Mouse (Mus musculus) MEL (cell line): Measurements from ENCODE around the gene Tspan11. TPM values are rescaled to one million over a fixed set of nuclear protein-coding genes. Genes with fewer than 3 reads are reported as not detected.

Experiments used
- DNase-seq: peaks from one replicate; pipeline ENCODE4 v3.0.0; 2011; ENCODE audit warnings: low read depth, low spot score
- H3K27ac ChIP-seq: 2 replicates; pipeline ENCODE4 v1.5.1; 2012; ENCODE audit warnings: low read depth, mild to moderate bottlenecking, control low read depth, low read length, moderate library complexity; ENCODE audit not compliant: control insufficient read depth
- H3K27me3 ChIP-seq, 2 experiments: fragments of 150-350 bp in 1 of 2; sonication (generic) in 1 of 2; 2 replicates each; pipeline ENCODE4 v1.6.1; 2012; ENCODE audit warnings: low read length in 2 of 2, mild to moderate bottlenecking in 2 of 2, improper control_type of control experiment in 1 of 2, moderate library complexity in 1 of 2; ENCODE audit not compliant: insufficient read depth in 2 of 2, control insufficient read depth in 1 of 2
- H3K36me3 ChIP-seq, 2 experiments: 2 replicates each; pipeline ENCODE4 v1.6.1; 2012 to 2014; ENCODE audit warnings: low read length in 2 of 2, improper control_type of control experiment in 1 of 2, inconsistent platforms in 1 of 2, mild to moderate bottlenecking in 1 of 2; ENCODE audit not compliant: insufficient read depth in 2 of 2, control insufficient read depth in 1 of 2
- H3K4me1 ChIP-seq, 2 experiments: fragments of 150-350 bp in 1 of 2; sonication (generic) in 1 of 2; 2 replicates each; pipeline ENCODE4 v1.6.1; 2012; ENCODE audit warnings: low read length in 2 of 2, improper control_type of control experiment in 1 of 2, mild to moderate bottlenecking in 1 of 2; ENCODE audit not compliant: insufficient read depth in 2 of 2, control insufficient read depth in 1 of 2
- H3K4me3 ChIP-seq, 2 experiments: fragments of 150-350 bp in 1 of 2; sonication (generic) in 1 of 2; 2 replicates each; pipeline ENCODE4 v1.5.1; 2012; ENCODE audit warnings: low read depth in 2 of 2, low read length in 2 of 2, mild to moderate bottlenecking in 2 of 2, moderate library complexity in 2 of 2, control low read depth in 1 of 2, improper control_type of control experiment in 1 of 2; ENCODE audit not compliant: control insufficient read depth in 1 of 2, insufficient read depth in 1 of 2
- H3K79me2 ChIP-seq: 2 replicates; pipeline ENCODE4 v1.6.1; 2012; ENCODE audit warnings: mild to moderate bottlenecking, low read length, moderate library complexity; ENCODE audit not compliant: control insufficient read depth, poor library complexity, insufficient read depth
- H3K9ac ChIP-seq: 2 replicates; pipeline ENCODE4 v1.6.1; 2012; ENCODE audit warnings: low read depth, mild to moderate bottlenecking, control low read depth, low read length, moderate library complexity; ENCODE audit not compliant: control insufficient read depth, poor library complexity, severe bottlenecking
- H3K9me3 ChIP-seq: fragments of 150-350 bp; sonication (generic); replicated peaks from 2 replicates; pipeline ENCODE4 v1.6.1; 2012; ENCODE audit warnings: mild to moderate bottlenecking, low read length, improper control_type of control experiment, moderate library complexity; ENCODE audit not compliant: insufficient read depth
- CHD2 ChIP-seq: IDR thresholded peaks from 2 replicates; pipeline ENCODE4 v1.6.1; 2011; ENCODE audit warnings: low read length, improper control_type of control experiment
- E2F4 ChIP-seq: IDR thresholded peaks from 2 replicates; pipeline ENCODE4 v1.6.1; 2011; ENCODE audit warnings: low read depth, low read length, improper control_type of control experiment, borderline replicate concordance
- EP300 ChIP-seq, 2 experiments: IDR thresholded peaks; 2 replicates each; pipeline ENCODE4 v1.6.1; 2011; ENCODE audit warnings: improper control_type of control experiment in 2 of 2, low read length in 2 of 2, low read depth in 1 of 2, mild to moderate bottlenecking in 1 of 2
- ETS1 ChIP-seq: IDR thresholded peaks from 2 replicates; pipeline ENCODE4 v1.6.1; 2012; ENCODE audit warnings: low read depth, mild to moderate bottlenecking, inconsistent platforms, low read length, improper control_type of control experiment, moderate library complexity
- GABPA ChIP-seq: IDR thresholded peaks from 2 replicates; pipeline ENCODE4 v1.6.1; 2012; ENCODE audit warnings: low read depth, mild to moderate bottlenecking, inconsistent platforms, low read length, improper control_type of control experiment, moderate library complexity
- GATA1 ChIP-seq: IDR thresholded peaks from 2 replicates; pipeline ENCODE4 v1.6.1; 2011; ENCODE audit warnings: low read depth, low read length, improper control_type of control experiment
- HCFC1 ChIP-seq: IDR thresholded peaks from 2 replicates; pipeline ENCODE4 v1.6.1; 2012; ENCODE audit warnings: low read depth, mild to moderate bottlenecking, inconsistent platforms, low read length, improper control_type of control experiment, moderate library complexity
- JUND ChIP-seq: IDR thresholded peaks from 2 replicates; pipeline ENCODE4 v1.6.1; 2011; ENCODE audit warnings: low read depth, mild to moderate bottlenecking, improper control_type of control experiment, low read length
- MAFK ChIP-seq: IDR thresholded peaks from 2 replicates; pipeline ENCODE4 v1.6.1; 2011; ENCODE audit warnings: low read depth, mild to moderate bottlenecking, low read length, improper control_type of control experiment, borderline replicate concordance
- MAX ChIP-seq: IDR thresholded peaks from 2 replicates; pipeline ENCODE4 v1.6.1; 2011; ENCODE audit warnings: low read length, improper control_type of control experiment
- MAZ ChIP-seq: IDR thresholded peaks from 2 replicates; pipeline ENCODE4 v1.6.1; 2012; ENCODE audit warnings: low read depth, mild to moderate bottlenecking, inconsistent platforms, low read length, improper control_type of control experiment
- MXI1 ChIP-seq: IDR thresholded peaks from 2 replicates; pipeline ENCODE4 v1.6.1; 2011; ENCODE audit warnings: mild to moderate bottlenecking, low read depth, low read length, improper control_type of control experiment
- MYB ChIP-seq: IDR thresholded peaks from 2 replicates; pipeline ENCODE4 v1.6.1; 2011; ENCODE audit warnings: mild to moderate bottlenecking, low read depth, low read length, improper control_type of control experiment
- MYC ChIP-seq: IDR thresholded peaks from 2 replicates; pipeline ENCODE4 v1.6.1; 2011; ENCODE audit warnings: low read depth, mild to moderate bottlenecking, low read length, improper control_type of control experiment, moderate library complexity
- NELFE ChIP-seq: IDR thresholded peaks from 2 replicates; pipeline ENCODE4 v1.6.1; 2011; ENCODE audit warnings: low read depth, low read length, improper control_type of control experiment
- NRF1 ChIP-seq: IDR thresholded peaks from 2 replicates; pipeline ENCODE4 v1.6.1; 2014; ENCODE audit warnings: low read depth, mild to moderate bottlenecking, inconsistent platforms, low read length, improper control_type of control experiment, moderate library complexity; ENCODE audit not compliant: poor library complexity, insufficient read depth, severe bottlenecking
- POLR2A ChIP-seq, 2 experiments: IDR thresholded peaks; 2 replicates each; pipeline ENCODE4 v1.6.1; 2011 to 2012; ENCODE audit warnings: low read length in 2 of 2, mild to moderate bottlenecking in 2 of 2, control low read depth in 1 of 2, improper control_type of control experiment in 1 of 2, low read depth in 1 of 2, moderate library complexity in 1 of 2; ENCODE audit not compliant: control insufficient read depth in 1 of 2, insufficient read depth in 1 of 2, poor library complexity in 1 of 2
- POLR2AphosphoS2 ChIP-seq: IDR thresholded peaks from 2 replicates; pipeline ENCODE4 v1.6.1; 2011; ENCODE audit warnings: low read length, improper control_type of control experiment
- POLR2AphosphoS5 ChIP-seq: IDR thresholded peaks from 2 replicates; pipeline ENCODE4 v1.6.1; 2012; ENCODE audit warnings: low read depth, borderline replicate concordance, mild to moderate bottlenecking, inconsistent platforms, low read length, moderate library complexity, mixed read lengths
- RCOR1 ChIP-seq: IDR thresholded peaks from 2 replicates; pipeline ENCODE4 v1.6.1; 2012; ENCODE audit warnings: low read depth, mild to moderate bottlenecking, inconsistent platforms, low read length, improper control_type of control experiment
- TAL1 ChIP-seq: IDR thresholded peaks from 2 replicates; pipeline ENCODE4 v1.6.1; 2012; ENCODE audit warnings: mild to moderate bottlenecking, inconsistent platforms, low read length, moderate library complexity, mixed read lengths
- TCF12 ChIP-seq: IDR thresholded peaks from 2 replicates; pipeline ENCODE4 v1.6.1; 2014; ENCODE audit warnings: low read depth, mild to moderate bottlenecking, inconsistent platforms, low read length, improper control_type of control experiment, moderate library complexity
- UBTF ChIP-seq: IDR thresholded peaks from 2 replicates; pipeline ENCODE4 v1.6.1; 2012; ENCODE audit warnings: low read depth, mild to moderate bottlenecking, inconsistent platforms, low read length, improper control_type of control experiment, moderate library complexity, borderline replicate concordance; ENCODE audit not compliant: insufficient read depth
- USF1 ChIP-seq: IDR thresholded peaks from 2 replicates; pipeline ENCODE4 v1.6.1; 2014; ENCODE audit warnings: low read depth, mild to moderate bottlenecking, inconsistent platforms, low read length, improper control_type of control experiment, moderate library complexity
- ZKSCAN1 ChIP-seq: IDR thresholded peaks from 2 replicates; pipeline ENCODE4 v1.6.1; 2012; ENCODE audit warnings: low read depth, mild to moderate bottlenecking, inconsistent platforms, low read length, improper control_type of control experiment, moderate library complexity
- ZNF384 ChIP-seq: IDR thresholded peaks from 2 replicates; pipeline ENCODE4 v1.6.1; 2012; ENCODE audit warnings: low read depth, mild to moderate bottlenecking, inconsistent platforms, low read length, improper control_type of control experiment
- polyA plus RNA-seq, 2 experiments: library from polyadenylated mRNA; stranded (reverse) in 1 of 2; unstranded in 1 of 2; fragments of >175 nt in 1 of 2; fragments of >200 nt in 1 of 2; gene quantifications; 2 replicates each; pipeline versions ENCODE4 v1.2.1 to v1.2.4; 2012; ENCODE audit warnings: low replicate concordance in 2 of 2, low read depth in 1 of 2; ENCODE audit not compliant: insufficient read length in 2 of 2, insufficient read depth in 1 of 2, missing spikeins in 1 of 2
- total RNA-seq: library from RNA; depleted of rRNA; stranded (reverse); fragments of 300-350 nt; gene quantifications from 2 replicates; pipeline ENCODE4 v1.2.3, GENCODE M21; 2012

Tspan11 gene
- total and polyA plus RNA-seq, 3 experiments = not detected

GRCm38 (mm10) chr6:127911687-127912086 lies 24.3 kb downstream of the Tspan11 start:
- Histone ChIP-seq H3K27me3 (no peaks in the 10 kb centered on the region), H3K36me3 (no peaks in the 10 kb centered on the region), H3K9me3 (no peaks in the 10 kb centered on the region), H3K79me2 (no peaks in the 10 kb centered on the region), H3K4me3 (no peak overlapping the region), H3K4me1 (no peaks in the 10 kb centered on the region), H3K27ac (no peak overlapping the region), H3K9ac (no peak overlapping the region)
- DNase-seq = no peak
- TF ChIP-seq HCFC1 (no peak), MXI1 (no peak), MYC (no peak), EP300 (IDR thresholded peaks at IDR 0.05; ENCODE audit: low read depth in 1 of 2, low read length in 2 of 2) (no peak), MAX (no peak), MAFK (no peak), CHD2 (no peak), GABPA (no peak), POLR2AphosphoS5 (no peak), UBTF (no peak)

DNA sequence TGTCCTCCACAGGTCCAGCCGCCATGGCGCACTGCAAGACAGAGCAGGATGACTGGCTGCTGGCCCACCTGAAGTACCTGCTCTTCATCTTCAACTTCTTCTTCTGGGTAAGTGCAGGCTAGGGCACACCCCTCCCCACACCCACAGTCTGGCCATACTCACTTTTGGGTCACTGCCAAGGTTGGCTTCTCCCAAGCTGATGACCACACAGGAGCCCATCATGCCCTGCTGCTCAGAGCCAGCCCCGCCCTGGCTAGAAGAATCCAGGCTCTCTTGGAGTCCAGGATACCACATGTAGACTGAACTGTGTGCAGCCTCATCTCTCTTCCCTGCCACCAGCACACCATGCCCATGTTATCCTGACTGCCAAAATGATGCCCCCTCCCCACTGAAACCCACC lies 25.5 kb downstream of the Tspan11 start:
- TF ChIP-seq ETS1 (no peak), TCF12 (no peak), POLR2AphosphoS2 (no peak), MYB (no peak), POLR2A (IDR thresholded peaks at IDR 0.05; ENCODE audit: control insufficient read depth in 1 of 2, insufficient read depth in 1 of 2, low read depth in 1 of 2, low read length in 2 of 2, poor library complexity in 1 of 2) (no peak)
- TF ChIP-seq, all 39 proteins: peak for 0
- no peak overlapping the region for H3K4me3 ChIP-seq
- no peaks in the 10 kb centered on the region for H3K9me3 ChIP-seq
- no peaks in the 10 kb centered on the region for H3K4me1 ChIP-seq
- no peaks in the 10 kb centered on the region for H3K79me2 ChIP-seq
- no peak overlapping the region for H3K27ac ChIP-seq
- H3K9ac ChIP-seq = no peak overlapping the region
- no peaks in the 10 kb centered on the region for H3K36me3 ChIP-seq
- H3K27me3 ChIP-seq = no peaks in the 10 kb centered on the region
- DNase-seq = no peak

DNA sequence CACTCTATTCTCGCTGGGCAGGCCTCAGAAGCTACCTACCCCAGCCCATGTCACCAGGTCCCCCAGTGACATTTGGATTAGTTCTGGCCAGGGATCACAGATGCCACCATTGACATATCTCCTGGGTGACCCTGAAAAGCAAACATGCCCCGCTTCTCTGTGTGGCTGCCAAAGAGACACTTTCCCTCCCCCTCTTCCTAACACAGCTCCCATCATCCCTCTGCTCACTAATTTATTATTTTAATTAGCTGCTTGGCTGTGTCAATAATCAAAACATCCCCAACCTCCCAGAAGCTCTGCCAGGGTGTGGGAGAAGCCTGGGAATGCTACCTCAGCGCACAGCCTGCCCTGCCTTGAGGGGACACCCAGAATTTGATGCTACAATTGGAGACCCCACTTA lies 29.6 kb downstream of the Tspan11 start:
- no peaks in the 10 kb centered on the region for H3K4me1 ChIP-seq
- no peaks in the 10 kb centered on the region for H3K9me3 ChIP-seq
- no peak for DNase-seq
- H3K9ac ChIP-seq = no peak overlapping the region
- H3K79me2 ChIP-seq = no peaks in the 10 kb centered on the region
- H3K36me3 ChIP-seq = no peaks in the 10 kb centered on the region
- TF ChIP-seq USF1 = no peak
- TF ChIP-seq GABPA = no peak
- TF ChIP-seq RCOR1 = no peak
- TF ChIP-seq TCF12 = no peak
- TF ChIP-seq E2F4 = no peak
- no peak for TF ChIP-seq ZKSCAN1
- TF ChIP-seq POLR2A (IDR thresholded peaks at IDR 0.05; ENCODE audit: control insufficient read depth in 1 of 2, insufficient read depth in 1 of 2, low read depth in 1 of 2, low read length in 2 of 2, poor library complexity in 1 of 2) = no peak
- no peak for TF ChIP-seq UBTF
- TF ChIP-seq NRF1 = no peak
- TF ChIP-seq GATA1 = no peak
- TF ChIP-seq HCFC1 = no peak
- no peak for TF ChIP-seq NELFE
- TF ChIP-seq ZNF384 = no peak
- TF ChIP-seq TAL1 = no peak
- TF ChIP-seq MAZ = no peak
- TF ChIP-seq MXI1 = no peak
- TF ChIP-seq JUND = no peak
- no peak for TF ChIP-seq MYC
- TF ChIP-seq POLR2AphosphoS2 = no peak
- no peaks in the 10 kb centered on the region for H3K27me3 ChIP-seq
- no peak overlapping the region for H3K4me3 ChIP-seq
- H3K27ac ChIP-seq = no peak overlapping the region
